Mouse (Mus musculus) ES-CJ7 (cell line): ENCODE measurements at regions not wholly inside any gene's neighbourhood (a gene's known extent, or its start where the extent isn't known, plus 50 kb on each side); places are given as distances from the start of the nearest gene placed in this dataset.
A peak's percentile ranks its signal among the peaks of the same experiment; 100 is the strongest.

Source experiments
- DNase-seq: peaks from one replicate; pipeline ENCODE4 v3.0.0; 2011; ENCODE audit warnings: low read depth, low spot score

DNA sequence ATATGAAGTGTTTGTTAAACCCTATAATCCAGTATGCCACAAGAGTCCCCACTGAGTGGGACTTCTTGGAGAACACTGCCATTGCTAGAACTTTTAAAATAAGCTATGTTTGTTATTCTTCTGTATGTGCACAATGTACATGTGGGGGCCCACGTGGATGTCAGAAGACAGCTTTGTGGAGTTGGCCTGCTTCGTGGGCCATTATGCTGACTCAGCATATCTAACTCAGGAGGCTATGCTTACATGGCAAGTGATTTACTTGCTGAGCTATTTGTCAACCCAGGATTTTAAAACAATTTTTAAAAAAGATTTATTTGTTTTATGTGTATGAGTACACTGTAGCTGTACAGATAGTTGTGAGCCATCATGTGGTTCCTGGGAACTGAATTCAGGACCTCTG is 207.6 kb upstream of the Steap1 start:
- DNase-seq: no peak

DNA sequence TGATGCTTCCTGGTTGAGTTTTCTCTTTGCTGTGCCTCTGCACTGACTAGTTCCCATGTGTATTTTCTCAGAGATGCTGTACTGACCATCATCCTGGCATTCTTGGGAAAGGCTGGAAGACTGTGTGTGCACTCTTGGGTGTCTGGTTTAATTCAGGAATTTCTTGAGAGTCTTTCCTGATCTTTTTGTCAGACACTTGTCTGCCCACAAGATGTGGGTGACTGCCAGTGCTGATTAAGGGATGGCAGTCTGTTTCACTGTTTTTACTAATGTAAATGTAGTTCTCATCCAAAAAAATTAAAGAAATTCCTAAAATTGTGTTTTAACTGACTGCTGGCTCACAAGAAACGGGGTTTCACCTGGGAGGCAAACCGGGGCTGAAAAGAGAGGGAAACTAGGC is 206.7 kb upstream of the Steap1 start:
- no peak for DNase-seq

DNA sequence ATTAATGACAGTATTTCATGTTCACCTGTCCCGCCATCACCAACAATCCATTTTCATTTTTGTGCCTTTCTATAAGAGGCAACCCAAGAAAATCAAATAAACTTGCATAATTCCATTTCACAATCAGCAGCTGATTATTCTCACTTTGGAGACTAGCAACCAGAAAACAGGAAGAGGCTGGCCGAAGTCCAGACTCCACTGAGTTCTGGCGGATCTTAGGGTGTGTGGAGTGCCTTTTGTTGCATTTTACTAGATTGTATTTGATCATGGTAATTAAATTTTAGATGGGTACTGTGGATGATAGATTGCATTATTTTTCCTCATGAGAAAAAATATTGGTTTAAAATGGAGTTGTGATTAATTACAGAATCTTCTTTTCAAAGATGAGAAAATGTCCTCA is 176.7 kb upstream of the Steap1 start:
- no peak for DNase-seq

DNA sequence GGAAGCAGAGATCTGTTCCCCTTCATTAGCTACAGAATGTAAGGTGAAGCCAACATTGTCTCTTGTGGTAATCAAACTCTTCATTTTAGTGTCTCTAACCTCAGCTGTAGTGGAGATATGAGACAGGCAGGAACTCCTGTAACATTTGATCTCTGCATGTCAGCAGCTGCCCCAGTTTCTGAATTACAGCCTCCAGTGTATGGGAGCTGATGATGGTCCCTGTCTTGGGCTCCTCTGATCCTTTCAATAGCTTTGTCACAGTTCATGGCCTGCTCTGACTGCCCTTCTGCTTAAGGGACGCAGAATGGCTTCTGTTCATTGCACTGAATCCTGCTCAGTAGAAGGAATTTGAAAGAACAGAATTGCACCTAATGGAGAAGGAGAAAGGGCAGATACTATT is 167.3 kb upstream of the Steap1 start:
- DNase-seq: no peak

- DNase-seq: no peak
These were observed 140.2 kb upstream of the Steap1 start for GRCm38 (mm10) chr5:5889376-5889775.

GRCm38 (mm10) chr5:5873425-5873824 is 124.3 kb upstream of the Steap1 start:
- no peak for DNase-seq

- no peak for DNase-seq
These were observed 107.1 kb upstream of the Steap1 start for GRCm38 (mm10) chr5:5856146-5856724.

DNA sequence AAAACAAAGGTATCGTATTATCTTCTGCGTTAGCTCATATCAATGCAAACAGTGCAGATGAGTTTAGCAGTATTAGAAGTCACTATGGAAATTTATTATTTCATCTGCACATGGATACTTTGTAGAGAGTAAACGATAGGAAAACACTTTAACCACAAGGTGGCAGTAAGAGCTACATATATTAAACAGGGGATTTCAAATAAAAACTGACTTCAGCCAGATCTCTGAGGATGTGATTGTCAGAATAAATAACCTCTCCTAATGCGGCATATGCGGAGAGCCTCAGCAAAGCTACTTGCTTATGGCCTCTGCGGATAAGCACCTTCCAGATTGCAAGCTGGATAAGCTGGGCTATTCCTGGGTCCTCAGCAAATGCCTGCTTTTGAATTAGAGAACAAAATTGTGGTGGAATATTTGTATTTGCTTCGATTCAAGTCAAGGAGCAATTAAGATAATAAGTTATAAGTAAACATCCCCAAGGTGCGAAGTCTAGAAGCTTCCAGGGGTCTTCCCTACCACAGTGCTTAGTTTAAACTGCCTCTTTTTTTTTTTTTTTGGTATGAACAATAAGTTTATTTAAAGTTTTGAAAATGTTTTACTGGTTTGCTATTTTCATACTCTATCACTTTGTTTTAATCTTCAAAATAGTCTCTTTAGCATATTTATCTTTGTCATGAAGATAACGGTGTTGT is 96.8 kb upstream of the Steap1 start:
- DNase-seq: peak; percentile 37

GRCm38 (mm10) chr5:5844312-5844711 is 95.2 kb upstream of the Steap1 start:
- no peak for DNase-seq

DNA sequence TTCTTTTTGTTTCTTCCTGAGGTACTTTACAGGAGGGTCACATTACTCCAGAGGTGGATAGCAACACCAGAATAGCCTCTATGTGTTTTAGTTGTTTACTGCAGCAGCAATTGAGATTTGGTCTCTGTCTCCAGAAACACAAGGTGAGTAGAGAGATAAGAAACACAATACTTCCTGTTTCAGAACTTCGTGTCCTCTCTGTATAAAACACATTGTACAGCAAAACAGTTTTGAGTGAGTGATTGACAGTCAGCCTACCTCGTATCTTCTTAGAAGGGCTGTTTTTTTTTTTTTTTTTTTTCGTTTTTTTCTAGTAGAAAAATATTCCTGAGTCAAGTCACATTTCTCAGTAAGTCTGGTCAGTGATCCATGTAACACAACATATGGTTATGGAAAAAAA is 89.6 kb upstream of the Steap1 start:
- DNase-seq: no peak

- DNase-seq: peak; percentile 15
These were observed 73.5 kb upstream of the Steap1 start for GRCm38 (mm10) chr5:5822666-5823065.
